Mouse (Mus musculus) liver, postnatal 0 days (tissue): Measurements from ENCODE around the gene Ctnnbip1. TPM values are rescaled to one million over a fixed set of nuclear protein-coding genes. Genes with fewer than 3 reads are reported as not detected.

Experiments used
- ATAC-seq: fragments of 200-750 bp; cut with Nextera tagmentation; 2 replicates; pipeline ENCODE4 v1.8.0; 2017; ENCODE audit warnings: mild to moderate bottlenecking, moderate library complexity
- DNase-seq: peaks from one replicate; pipeline ENCODE4 v3.0.0-alpha.2; 2016
- H3K27ac ChIP-seq: fragments of 300-500 bp; sonication (generic); 2 replicates; pipeline ENCODE4 v1.5.1; 2014; ENCODE audit warnings: antibody characterized with exemption, moderate library complexity, mild to moderate bottlenecking, low read depth
- H3K27me3 ChIP-seq: fragments of 300-500 bp; sonication (generic); 2 replicates; pipeline ENCODE4 v1.6.1; 2014; ENCODE audit warnings: low read length, control low read depth, mixed read lengths; ENCODE audit not compliant: insufficient read depth
- H3K36me3 ChIP-seq: fragments of 300-500 bp; sonication (generic); replicated peaks from 2 replicates; pipeline ENCODE4 v1.6.1; 2014; ENCODE audit warnings: mild to moderate bottlenecking, control low read depth, low read length, moderate library complexity, mixed read lengths; ENCODE audit not compliant: insufficient read depth
- H3K4me1 ChIP-seq: fragments of 300-500 bp; sonication (generic); 2 replicates; pipeline ENCODE4 v1.6.1; 2014; ENCODE audit warnings: antibody characterized with exemption, mild to moderate bottlenecking, control low read depth; ENCODE audit not compliant: insufficient read depth
- H3K4me2 ChIP-seq: fragments of 300-500 bp; sonication (generic); 2 replicates; pipeline ENCODE4 v1.6.1; 2014; ENCODE audit warnings: low read depth, mild to moderate bottlenecking, low read length, moderate library complexity, mixed read lengths
- H3K4me3 ChIP-seq: fragments of 300-500 bp; sonication (generic); 2 replicates; pipeline ENCODE4 v1.5.1; 2014; ENCODE audit warnings: low read depth, low read length
- H3K9ac ChIP-seq: fragments of 300-500 bp; sonication (generic); replicated peaks from 2 replicates; pipeline ENCODE4 v1.6.1; 2014; ENCODE audit warnings: mild to moderate bottlenecking, moderate library complexity
- H3K9me3 ChIP-seq: fragments of 300-500 bp; sonication (generic); 2 replicates; pipeline ENCODE4 v1.6.1; 2016; ENCODE audit warnings: mild to moderate bottlenecking, control low read depth, low read length, mixed read lengths
- CTCF ChIP-seq: sonication (generic); IDR thresholded peaks from 2 replicates; pipeline ENCODE4 v1.5.1; 2016; ENCODE audit warnings: antibody characterized with exemption, low read depth
- EP300 ChIP-seq: IDR thresholded peaks from 2 replicates; pipeline ENCODE4 v1.6.1; 2016; ENCODE audit warnings: antibody characterized with exemption, low read depth, mild to moderate bottlenecking
- WGBS: fragments of 180-500 bp; shearing (Covaris S2); extraction: QIAGEN DNeasy Blood & Tissue Kit; methylation state at CpG from one replicate; pipeline ENCODE4 v1.1.7; 2014; ENCODE audit not compliant: insufficient replicate concordance; 5-methylcytosine and 5-hydroxymethylcytosine counted together
- polyA plus RNA-seq: library from polyadenylated mRNA; unstranded; fragments of >200 nt; fragmentation: Nextera tagmentation; extraction: Ambion mirVana; gene quantifications from 2 replicates; pipeline ENCODE4 v1.2.1, GENCODE M21; 2015

Ctnnbip1 gene
- polyA plus RNA-seq, 1 experiment from 2014 or later: 12.8 TPM

DNA sequence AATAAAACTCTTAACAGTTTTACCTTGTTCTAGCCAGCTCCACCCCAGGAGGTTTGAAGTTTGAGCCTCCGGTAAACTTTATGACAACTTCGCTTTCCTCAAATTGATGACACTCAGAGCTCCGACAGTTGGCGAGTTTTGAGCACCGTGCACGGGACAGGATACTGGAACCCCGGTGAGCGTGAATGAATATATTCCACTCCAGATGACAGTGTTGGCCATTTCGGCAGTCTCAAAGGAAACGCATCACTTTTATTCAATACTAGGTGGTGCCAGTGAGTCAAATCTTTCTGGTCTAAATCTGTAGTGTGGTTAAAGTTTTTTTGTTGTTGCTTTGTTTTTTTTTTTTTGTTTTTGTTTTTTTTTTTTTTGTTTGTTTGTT lies 32.2 kb upstream of the Ctnnbip1 start:
- Histone ChIP-seq H3K36me3 (peaks cover 24% of the 10 kb centered on the region), H3K4me1 (peaks cover 12% of the 10 kb centered on the region), H3K4me3 (peak overlapping the region; percentile 65), H3K27ac (peak overlapping the region; percentile 89), H3K9ac (peak overlapping the region; percentile 77), H3K9me3 (no peaks in the 10 kb centered on the region), H3K27me3 (no peaks in the 10 kb centered on the region), H3K4me2 (peak overlapping the region; percentile 88)
- 2% methylated on average over 10 of the region's 10 CpGs for WGBS
- TF ChIP-seq CTCF: peak; percentile 46
- TF ChIP-seq EP300: no peak
- peak; percentile 26 for DNase-seq
- no peak for ATAC-seq

DNA sequence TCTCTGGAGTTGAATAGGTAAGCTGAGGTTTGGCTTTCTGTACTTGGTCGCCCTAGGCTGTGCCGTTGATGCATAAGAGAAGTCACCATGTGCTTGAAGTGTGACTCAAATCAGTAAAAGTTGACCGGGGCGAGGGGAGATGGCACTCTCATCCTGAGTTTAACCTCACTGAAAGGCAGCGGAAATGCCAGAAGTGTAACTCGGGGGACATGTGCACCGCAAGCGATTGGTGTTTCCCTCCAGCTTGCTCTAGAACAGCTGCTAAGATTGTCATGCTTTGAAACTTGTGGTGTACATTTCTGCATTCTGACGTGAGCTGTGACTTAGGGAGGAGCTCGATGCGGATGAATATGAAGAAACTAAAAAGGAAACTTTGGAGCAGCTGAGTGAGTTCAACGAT lies 30.3 kb upstream of the Ctnnbip1 start:
- DNase-seq: no peak
- H3K4me3 ChIP-seq: no peak overlapping the region
- H3K36me3 ChIP-seq: peaks cover 32% of the 10 kb centered on the region
- H3K9me3 ChIP-seq: no peaks in the 10 kb centered on the region
- no peak overlapping the region for H3K9ac ChIP-seq
- ATAC-seq: no peak
- H3K27ac ChIP-seq: no peak overlapping the region
- H3K4me1 ChIP-seq: peaks cover 12% of the 10 kb centered on the region
- no peaks in the 10 kb centered on the region for H3K27me3 ChIP-seq
- H3K4me2 ChIP-seq: no peak overlapping the region
- 89% methylated on average over 12 of the region's 12 CpGs for WGBS
- no peak for TF ChIP-seq CTCF
- no peak for TF ChIP-seq EP300

DNA sequence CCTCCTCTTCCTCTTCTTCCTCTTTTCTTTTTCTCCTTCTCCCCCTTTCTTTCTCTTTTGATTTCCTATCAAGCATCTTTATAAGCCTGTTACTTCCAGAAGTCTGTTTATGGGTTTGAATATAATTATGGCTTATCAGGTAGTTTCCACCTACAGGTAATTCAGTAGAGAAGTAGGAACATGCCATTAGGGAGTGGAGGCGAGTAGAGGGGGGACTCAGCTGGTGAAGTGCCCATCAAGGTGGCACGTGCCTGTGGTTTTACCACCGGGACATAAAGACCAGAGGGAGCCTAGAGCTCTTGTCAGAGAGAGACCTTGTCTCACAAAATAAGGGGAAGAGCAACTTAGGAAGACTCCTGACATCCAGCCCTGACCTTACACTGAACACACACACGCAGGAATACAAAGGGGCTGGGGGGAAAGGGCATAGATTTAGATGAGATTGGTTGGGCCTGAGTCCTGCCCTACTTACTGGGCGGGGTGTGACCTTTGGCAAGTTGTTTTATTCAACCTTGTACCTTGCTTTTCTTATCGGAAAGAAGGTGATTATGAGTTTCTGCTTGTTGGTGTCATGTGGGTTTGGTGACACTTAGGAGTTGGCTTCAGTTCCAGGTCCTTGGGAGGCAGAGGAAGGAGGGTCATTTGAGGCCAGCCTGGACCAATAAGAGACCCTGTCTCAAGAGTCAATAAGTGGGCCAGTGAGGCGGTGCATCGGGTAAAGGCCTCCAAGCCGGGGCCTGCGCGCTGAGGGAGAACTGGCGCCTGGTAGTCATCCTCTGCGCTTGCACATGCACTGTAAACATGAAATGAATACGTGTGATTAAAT lies 28.4 kb upstream of the Ctnnbip1 start:
- DNase-seq (no peak), ATAC-seq (no peak)
- H3K4me2 ChIP-seq: no peak overlapping the region
- WGBS: 87% methylated on average over 14 of the region's 14 CpGs
- no peak overlapping the region for H3K4me3 ChIP-seq
- peaks cover 5% of the 10 kb centered on the region for H3K4me1 ChIP-seq
- H3K27ac ChIP-seq: no peak overlapping the region
- H3K27me3 ChIP-seq: no peaks in the 10 kb centered on the region
- H3K36me3 ChIP-seq: peaks cover 40% of the 10 kb centered on the region
- TF ChIP-seq CTCF: no peak
- no peak for TF ChIP-seq EP300
- no peaks in the 10 kb centered on the region for H3K9me3 ChIP-seq
- no peak overlapping the region for H3K9ac ChIP-seq

DNA sequence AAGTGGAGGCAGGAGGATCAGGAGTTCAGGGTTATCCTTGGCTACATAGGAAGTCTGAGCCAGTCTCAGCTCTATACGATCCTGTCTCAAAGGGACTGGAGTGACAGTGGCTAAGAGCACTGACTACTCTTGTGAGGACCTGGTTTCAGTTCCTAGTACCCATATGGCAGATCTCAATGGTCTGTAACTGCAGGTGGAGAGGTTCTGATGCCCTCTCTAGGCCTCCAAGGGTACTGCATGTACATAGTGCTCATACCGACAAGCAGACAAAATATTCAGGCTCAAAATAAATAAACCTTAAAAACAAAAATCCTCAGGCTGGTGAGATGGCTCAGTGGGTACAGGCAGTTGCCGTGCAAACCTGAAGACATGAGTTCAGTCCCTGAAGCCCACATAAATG lies 26.9 kb upstream of the Ctnnbip1 start:
- WGBS: 94% methylated on average over 3 of the region's 3 CpGs
- Histone ChIP-seq H3K27me3 (no peaks in the 10 kb centered on the region), H3K4me3 (no peak overlapping the region), H3K36me3 (peaks cover 44% of the 10 kb centered on the region), H3K4me2 (no peak overlapping the region), H3K4me1 (0 out of 2 replicates have a peak, but pooled peaks cover under 1% of the 10 kb centered on the region), H3K27ac (no peak overlapping the region), H3K9ac (no peak overlapping the region), H3K9me3 (no peaks in the 10 kb centered on the region)
- peak; percentile 51 for TF ChIP-seq CTCF
- no peak for TF ChIP-seq EP300
- no peak for DNase-seq
- ATAC-seq: no peak

DNA sequence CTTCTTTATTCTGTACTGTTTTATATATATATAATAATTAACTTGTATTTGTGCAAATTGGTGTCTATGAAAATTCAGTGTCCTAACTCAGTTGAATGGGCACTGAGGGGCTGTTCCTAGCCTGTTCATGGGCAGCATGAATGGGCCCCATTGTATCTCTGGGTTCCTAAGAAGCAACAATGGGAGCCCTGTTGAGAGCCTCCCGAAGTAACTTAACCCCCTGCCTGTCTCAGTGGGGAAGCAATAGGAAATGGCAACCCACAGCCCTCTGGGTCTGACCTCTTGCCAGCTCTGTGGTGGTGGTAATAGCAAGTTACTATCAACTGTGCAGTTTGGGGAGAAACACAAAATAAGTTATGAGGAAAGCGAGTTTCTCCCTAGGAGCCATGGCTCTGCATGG lies 21.4 kb upstream of the Ctnnbip1 start:
- Histone ChIP-seq H3K27ac (no peak overlapping the region), H3K4me3 (no peak overlapping the region), H3K4me2 (no peak overlapping the region), H3K36me3 (peaks cover 27% of the 10 kb centered on the region), H3K9me3 (no peaks in the 10 kb centered on the region), H3K27me3 (no peaks in the 10 kb centered on the region), H3K4me1 (no peaks in the 10 kb centered on the region), H3K9ac (no peak overlapping the region)
- DNase-seq (no peak), ATAC-seq (no peak)
- TF ChIP-seq CTCF: no peak
- TF ChIP-seq EP300: no peak
- WGBS: 70% methylated on average over 2 of the region's 2 CpGs

DNA sequence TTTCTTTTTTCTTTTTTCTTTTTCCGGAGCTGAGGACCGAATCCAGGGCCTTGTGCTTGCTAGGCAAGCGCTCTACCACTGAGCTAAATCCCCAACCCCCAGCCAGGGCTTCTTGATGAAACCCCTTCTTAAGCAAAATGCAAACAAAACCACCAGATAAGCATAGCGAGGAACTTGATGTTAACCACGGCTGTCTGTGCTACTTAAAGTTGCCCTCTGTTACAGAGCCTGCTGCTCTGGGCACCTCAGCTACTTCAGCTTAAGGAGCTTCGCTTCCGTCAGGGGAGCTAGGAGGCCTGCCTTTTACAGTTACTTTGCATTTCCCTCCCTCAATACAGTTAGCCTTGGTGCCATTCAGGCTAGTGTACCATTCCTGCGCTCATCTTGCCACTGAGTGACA lies 19.1 kb upstream of the Ctnnbip1 start:
- WGBS: 67% methylated on average over 8 of the region's 8 CpGs
- Histone ChIP-seq H3K4me3 (no peak overlapping the region), H3K27me3 (no peaks in the 10 kb centered on the region), H3K27ac (no peak overlapping the region), H3K4me2 (no peak overlapping the region), H3K9me3 (no peaks in the 10 kb centered on the region), H3K36me3 (peaks cover 22% of the 10 kb centered on the region), H3K9ac (no peak overlapping the region), H3K4me1 (no peaks in the 10 kb centered on the region)
- DNase-seq: no peak
- no peak for ATAC-seq
- TF ChIP-seq EP300: no peak
- no peak for TF ChIP-seq CTCF
